Mouse (Mus musculus): ENCODE measurements around the gene Ndufs8.

The Ndufs8 gene

DNA sequence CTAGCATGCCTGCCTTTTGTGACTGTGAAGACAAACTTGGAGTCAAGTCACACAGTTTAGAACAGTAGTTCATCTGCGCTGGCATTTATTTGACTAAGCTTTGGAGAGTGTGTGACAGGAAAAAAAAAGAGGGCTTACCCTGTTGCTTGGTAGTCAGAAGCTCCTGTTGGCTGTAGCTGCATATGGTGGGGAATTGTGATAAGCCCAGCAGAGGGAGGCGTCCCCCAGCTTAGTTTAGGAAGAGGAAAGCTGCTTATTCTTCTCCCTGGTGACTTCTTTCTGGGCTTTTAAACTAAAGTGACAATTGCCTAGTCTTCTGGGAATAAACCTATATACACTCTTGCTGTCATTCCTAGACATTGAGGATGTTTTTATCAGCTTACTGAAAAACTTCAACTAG lies 49.9 kb downstream of the Ndufs8 start:
- DNase-seq (ENCODE audit: low read depth, low spot score), result no peak
